Mouse (Mus musculus) heart, postnatal 14 days (tissue): ENCODE data around the gene Ms4a10. TPM values are rescaled to one million over a fixed set of nuclear protein-coding genes. Genes with fewer than 3 reads are reported as not detected.

Experiments used
- DNase-seq, 2 experiments: peaks; one replicate each; pipeline ENCODE4 v3.0.0; 2021 to 2022
- intact Hi-C: fragments of 180-260 bp; cut with DNase I; formaldehyde crosslinking; loops from one replicate; pipeline ENCODE4 v1.15.1; 2025
- total RNA-seq, 2 experiments: library from RNA; stranded (reverse); gene quantifications; 2 replicates each; pipeline ENCODE4 v1.2.3; 2021

The Ms4a10 gene
- total RNA-seq, 2 experiments from 2014 or later, result not detected

GRCm38 (mm10) chr19:10921058-10921457 lies 53.4 kb downstream of the Ms4a10 start:
- intact Hi-C loops, result no loop called here
- DNase-seq, result no peak

- no peak for DNase-seq
- intact Hi-C loops, result no loop called here
These were observed 53.9 kb downstream of the Ms4a10 start, which contains the start of gene Zp1 for GRCm38 (mm10) chr19:10920532-10920931. Gene Zp1, minus strand, starts transcription at chr19:10920632.

- DNase-seq, result no peak
- intact Hi-C loops, result no loop called here
These were observed 56.0 kb downstream of the Ms4a10 start for GRCm38 (mm10) chr19:10918321-10918991.

GRCm38 (mm10) chr19:10916506-10916905 lies 58.0 kb downstream of the Ms4a10 start:
- intact Hi-C loops, result no loop called here
- DNase-seq, result no peak

GRCm38 (mm10) chr19:10914870-10915269 lies 59.6 kb downstream of the Ms4a10 start:
- intact Hi-C loops, result no loop called here
- DNase-seq, result no peak

- DNase-seq, result peak in 1 of 2 experiments; percentile 29
These were observed 60.2 kb downstream of the Ms4a10 start for GRCm38 (mm10) chr19:10914291-10914690.

More at GRCm38 (mm10) chr19:10914291-10914690, 60.2 kb downstream of the Ms4a10 start:
- intact Hi-C loops, result no loop called here

Other genes starting within 250 kb of the Ms4a10 start
- gene Cd5, start 235.7 kb downstream of the Ms4a10 start, total RNA-seq, result 1 to 10 TPM in 1 of 2 experiments, under 1 TPM in 1; 0.36 to 4.9 TPM
- 1 to 10 TPM in 1 of 2 experiments, under 1 TPM in 1; 0.41 to 3.6 TPM for gene Cd6, start 144.6 kb downstream of the Ms4a10 start, total RNA-seq
- 1 to 10 TPM; 2.6 to 2.9 TPM for gene Slc15a3, start 134.9 kb downstream of the Ms4a10 start, total RNA-seq
- 10 to 100 TPM; 18.6 to 23.6 TPM for gene Tmem132a, start 104.7 kb downstream of the Ms4a10 start, total RNA-seq
- gene Tmem109, start 92.7 kb downstream of the Ms4a10 start, total RNA-seq, result 10 to 100 TPM; 80.3 to 85.0 TPM
- 100 to 1,000 TPM; 184 to 192 TPM for gene Prpf19, start 79.4 kb downstream of the Ms4a10 start, total RNA-seq
- gene Zp1, start 54.0 kb downstream of the Ms4a10 start, total RNA-seq, result not detected
- gene Ptgdr2, start 37.5 kb downstream of the Ms4a10 start, total RNA-seq, result under 1 TPM in 1 of 2 experiments, not detected in 1; 0.14 TPM
- gene Ccdc86, start 25.4 kb downstream of the Ms4a10 start, total RNA-seq, result 1 to 10 TPM; 5.3 to 6.4 TPM
- not detected for gene Ms4a15, start 18.6 kb upstream of the Ms4a10 start, total RNA-seq
- not detected for gene Ms4a18, start 43.4 kb upstream of the Ms4a10 start, total RNA-seq
- 1 to 10 TPM; 1.8 to 2.7 TPM for gene Ms4a8a, start 106.4 kb upstream of the Ms4a10 start, total RNA-seq
- gene 1700017D01Rik, start 156.2 kb upstream of the Ms4a10 start, total RNA-seq, result not detected
- gene 1700025F22Rik, start 190.7 kb upstream of the Ms4a10 start, total RNA-seq, result not detected
- gene Ms4a13, start 222.1 kb upstream of the Ms4a10 start, total RNA-seq, result not detected